Mouse (Mus musculus) liver, embryonic 15.5 days (tissue): ENCODE data around the gene Ppif. TPM values are rescaled to one million over a fixed set of nuclear protein-coding genes. Genes with fewer than 3 reads are reported as not detected.

Source experiments
- ATAC-seq: fragments of 200-750 bp; cut with Nextera tagmentation; 2 replicates; pipeline ENCODE4 v1.8.0; 2017; ENCODE audit warnings: moderate number of reproducible peaks, mild to moderate bottlenecking, moderate library complexity; ENCODE audit not compliant: insufficient read depth
- H3K27ac ChIP-seq: fragments of 300-500 bp; sonication (generic); replicated peaks from 2 replicates; pipeline ENCODE4 v1.5.1; 2015; ENCODE audit warnings: mild to moderate bottlenecking, inconsistent platforms
- H3K27me3 ChIP-seq: fragments of 300-500 bp; sonication (generic); 2 replicates; pipeline ENCODE4 v1.6.1; 2015; ENCODE audit warnings: mild to moderate bottlenecking, inconsistent platforms
- H3K36me3 ChIP-seq: fragments of 300-500 bp; sonication (generic); replicated peaks from 2 replicates; pipeline ENCODE4 v1.6.1; 2015; ENCODE audit warnings: moderate library complexity, mild to moderate bottlenecking, inconsistent platforms
- H3K4me1 ChIP-seq: fragments of 300-500 bp; sonication (generic); replicated peaks from 2 replicates; pipeline ENCODE4 v1.6.1; 2015; ENCODE audit warnings: inconsistent platforms
- H3K4me2 ChIP-seq: fragments of 300-500 bp; sonication (generic); 2 replicates; pipeline ENCODE4 v1.6.1; 2015; ENCODE audit warnings: moderate library complexity, mild to moderate bottlenecking, inconsistent platforms
- H3K4me3 ChIP-seq: fragments of 300-500 bp; sonication (generic); replicated peaks from 2 replicates; pipeline ENCODE4 v1.5.1; 2015; ENCODE audit warnings: mild to moderate bottlenecking, inconsistent platforms
- H3K9ac ChIP-seq: fragments of 300-500 bp; sonication (generic); 2 replicates; pipeline ENCODE4 v1.6.1; 2015; ENCODE audit warnings: moderate library complexity, mild to moderate bottlenecking, inconsistent platforms
- H3K9me3 ChIP-seq: fragments of 300-500 bp; sonication (generic); replicated peaks from 2 replicates; pipeline ENCODE4 v1.6.1; 2016; ENCODE audit warnings: inconsistent platforms
- WGBS: fragments of 180-500 bp; shearing (Covaris S2); methylation state at CpG from one replicate; pipeline ENCODE4 v1.1.7; 2015; ENCODE audit warnings: mixed read lengths; ENCODE audit not compliant: insufficient replicate concordance; 5-methylcytosine and 5-hydroxymethylcytosine counted together
- polyA plus RNA-seq: library from polyadenylated mRNA; unstranded; fragments of >200 nt; fragmentation: Nextera tagmentation; extraction: Ambion mirVana; gene quantifications from 2 replicates; pipeline ENCODE4 v1.2.1, GENCODE M21; 2015

The Ppif gene
- polyA plus RNA-seq, 1 experiment from 2014 or later, result 26.8 TPM

GRCm38 (mm10) chr14:25696356-25696755, 2.4 kb downstream of the Ppif start:
- peaks cover 27% of the 10 kb centered on the region for H3K36me3 ChIP-seq
- ATAC-seq, result no peak
- H3K9ac ChIP-seq, result no peak overlapping the region
- no peaks in the 10 kb centered on the region for H3K27me3 ChIP-seq
- H3K4me3 ChIP-seq, result no peak overlapping the region
- peaks cover 30% of the 10 kb centered on the region for H3K4me1 ChIP-seq
- no peaks in the 10 kb centered on the region for H3K9me3 ChIP-seq
- WGBS, result 56% methylated on average over 2 of the region's 2 CpGs
- no peak overlapping the region for H3K27ac ChIP-seq
- H3K4me2 ChIP-seq, result no peak overlapping the region

DNA sequence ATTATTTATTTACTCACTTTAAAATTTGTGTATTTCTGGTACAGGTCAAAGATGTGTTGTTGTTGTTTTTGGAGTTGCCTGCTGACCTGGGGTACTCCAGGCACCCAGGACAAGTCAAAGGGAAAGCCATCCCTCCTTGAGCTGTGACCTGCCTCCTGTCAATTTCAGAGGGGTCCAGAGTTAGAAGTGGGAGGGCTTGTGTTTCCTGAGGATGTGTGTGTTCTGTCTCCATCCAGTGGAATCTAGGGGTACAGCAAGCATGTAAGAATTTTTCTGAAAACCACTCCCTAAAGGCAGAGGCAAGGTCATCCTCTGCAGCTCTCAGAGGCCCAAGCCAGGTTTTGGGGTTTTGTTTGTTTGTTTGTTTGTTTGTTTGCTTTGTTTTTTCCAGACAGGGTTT, 8.0 kb downstream of the Ppif start:
- no peaks in the 10 kb centered on the region for H3K4me1 ChIP-seq
- no peak for ATAC-seq
- H3K9me3 ChIP-seq, result no peaks in the 10 kb centered on the region

DNA sequence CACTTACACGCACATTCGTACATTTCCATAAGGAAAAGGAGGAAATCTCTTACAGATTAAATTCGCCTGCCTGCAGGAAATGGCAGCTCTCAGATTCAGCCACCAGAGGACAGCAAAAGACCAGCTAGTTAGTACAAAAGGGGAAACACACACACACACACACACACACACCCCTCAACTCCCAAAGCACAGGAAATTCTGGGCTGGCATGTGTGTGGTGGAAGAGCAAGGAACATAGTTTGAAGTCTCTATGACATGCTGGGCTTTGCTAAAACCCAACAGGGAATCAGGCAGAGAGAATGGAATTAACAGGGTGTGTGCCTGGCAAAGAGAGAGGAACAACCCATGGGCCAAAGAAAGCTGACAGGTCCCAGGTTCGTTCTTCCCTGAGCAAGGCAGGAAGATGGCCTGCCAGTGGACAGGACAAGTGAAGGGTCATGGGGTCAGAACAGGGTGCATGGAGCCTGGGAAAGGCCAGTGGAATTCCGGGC, 13.8 kb downstream of the Ppif start:
- no peak overlapping the region for H3K27ac ChIP-seq
- H3K27me3 ChIP-seq, result no peaks in the 10 kb centered on the region
- no peak for ATAC-seq
- H3K4me2 ChIP-seq, result no peak overlapping the region
- H3K36me3 ChIP-seq, result no peaks in the 10 kb centered on the region
- H3K9me3 ChIP-seq, result no peaks in the 10 kb centered on the region
- WGBS, result 20% methylated on average over 5 of the region's 5 CpGs
- H3K9ac ChIP-seq, result no peak overlapping the region
- peaks cover 45% of the 10 kb centered on the region for H3K4me1 ChIP-seq
- H3K4me3 ChIP-seq, result no peak overlapping the region

More for the DNA sequence above, 8.0 kb downstream of the Ppif start:
- Histone ChIP-seq H3K27ac (no peak overlapping the region), H3K4me2 (no peak overlapping the region), H3K9ac (no peak overlapping the region), H3K4me3 (no peak overlapping the region), H3K36me3 (peaks cover 27% of the 10 kb centered on the region), H3K27me3 (no peaks in the 10 kb centered on the region)

DNA sequence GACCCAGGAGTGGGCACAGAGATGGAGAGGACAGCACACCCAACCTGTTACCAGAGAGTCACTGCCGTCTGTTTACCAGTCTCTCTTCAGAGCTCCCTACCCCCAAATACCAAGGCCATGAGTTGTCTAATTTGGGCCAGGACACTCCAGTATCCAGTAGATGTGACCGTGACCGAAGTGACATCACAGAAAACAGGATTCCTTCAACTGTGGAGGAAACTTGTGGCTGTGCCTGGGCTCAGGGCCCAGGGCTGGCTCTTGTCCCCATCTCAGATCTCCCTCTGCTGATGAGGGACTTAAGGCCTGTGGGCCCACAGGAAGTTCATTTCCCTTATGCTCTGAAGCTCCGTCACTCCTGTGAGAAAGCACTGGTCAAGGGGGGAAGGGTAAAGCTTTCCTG, 14.5 kb downstream of the Ppif start:
- no peak overlapping the region for H3K9ac ChIP-seq
- H3K27me3 ChIP-seq, result no peaks in the 10 kb centered on the region
- no peak overlapping the region for H3K4me3 ChIP-seq
- ATAC-seq, result no peak
- no peak overlapping the region for H3K27ac ChIP-seq
- no peaks in the 10 kb centered on the region for H3K36me3 ChIP-seq
- peaks cover 45% of the 10 kb centered on the region for H3K4me1 ChIP-seq
- H3K9me3 ChIP-seq, result no peaks in the 10 kb centered on the region
- no peak overlapping the region for H3K4me2 ChIP-seq
- WGBS, result 46% methylated on average over 4 of the region's 4 CpGs

DNA sequence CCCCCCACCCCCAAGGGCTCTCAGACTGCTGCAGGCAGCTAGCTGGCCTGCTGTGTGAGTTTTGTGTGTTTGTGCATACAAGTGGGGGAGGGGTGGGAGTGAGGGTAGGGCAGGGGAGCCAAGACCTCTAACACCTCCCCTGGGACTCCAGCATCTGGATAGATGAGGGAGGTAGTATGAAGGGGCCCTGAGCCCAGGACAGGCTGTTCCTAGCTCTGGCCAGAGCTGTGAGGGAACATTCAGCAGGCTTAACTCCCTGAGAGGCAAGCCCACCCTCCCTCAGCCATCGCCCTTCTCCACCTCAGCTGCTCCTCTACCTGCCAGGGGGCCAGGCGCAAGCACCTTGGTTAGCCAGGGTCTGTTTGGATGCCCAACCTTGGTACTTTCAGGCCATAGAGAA, 15.0 kb downstream of the Ppif start:
- no peaks in the 10 kb centered on the region for H3K9me3 ChIP-seq
- ATAC-seq, result no peak
- no peak overlapping the region for H3K4me2 ChIP-seq
- WGBS, result 60% methylated on average over 2 of the region's 2 CpGs
- H3K9ac ChIP-seq, result no peak overlapping the region
- H3K27ac ChIP-seq, result peak overlapping the region; percentile 45
- H3K27me3 ChIP-seq, result no peaks in the 10 kb centered on the region
- no peaks in the 10 kb centered on the region; the same call in 1 of the 2 replicates for H3K36me3 ChIP-seq
- H3K4me1 ChIP-seq, result peaks cover 45% of the 10 kb centered on the region
- H3K4me3 ChIP-seq, result no peak overlapping the region

DNA sequence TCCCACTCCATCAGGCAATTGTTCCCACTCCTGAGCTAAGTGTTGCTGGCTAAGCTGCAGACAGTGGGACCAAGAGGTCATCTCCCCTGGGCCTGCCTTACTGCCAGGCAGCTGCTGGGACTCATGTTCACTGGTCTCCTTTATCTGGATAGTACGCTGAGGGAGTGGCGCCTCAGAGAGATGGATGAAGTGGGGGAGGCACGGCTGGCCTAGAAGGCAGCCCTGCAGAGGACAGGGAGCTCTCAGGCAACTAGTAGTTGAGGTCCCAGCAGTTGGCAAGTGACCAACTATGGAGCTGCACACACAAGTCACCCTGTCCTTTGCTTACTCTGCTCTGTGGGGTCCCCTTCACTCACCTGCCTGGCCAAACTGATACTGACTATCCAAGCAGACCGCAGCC, 16.1 kb downstream of the Ppif start:
- H3K4me2 ChIP-seq, result 0 out of 2 replicates have a peak overlapping the region, but pooled peaks have one; percentile 1

GRCm38 (mm10) chr14:25710681-25711080, 16.7 kb downstream of the Ppif start:
- H3K36me3 ChIP-seq, result no peaks in the 10 kb centered on the region; the same call in 1 of the 2 replicates
- 57% methylated on average over 4 of the region's 4 CpGs for WGBS
- no peaks in the 10 kb centered on the region for H3K9me3 ChIP-seq
- H3K27ac ChIP-seq, result peak overlapping the region; percentile 67; the same call in 1 of the 2 replicates
- no peak; the same call in 1 of the 2 replicates for ATAC-seq
- peaks cover 45% of the 10 kb centered on the region for H3K4me1 ChIP-seq
- H3K27me3 ChIP-seq, result no peaks in the 10 kb centered on the region
- no peak overlapping the region; the same call in 1 of the 2 replicates for H3K4me2 ChIP-seq
- H3K9ac ChIP-seq, result no peak overlapping the region
- H3K4me3 ChIP-seq, result no peak overlapping the region

More for the DNA sequence above, 16.1 kb downstream of the Ppif start:
- Histone ChIP-seq H3K4me1 (peaks cover 45% of the 10 kb centered on the region), H3K4me3 (no peak overlapping the region), H3K27ac (peak overlapping the region; percentile 67), H3K9ac (no peak overlapping the region), H3K9me3 (no peaks in the 10 kb centered on the region), H3K27me3 (no peaks in the 10 kb centered on the region), H3K36me3 (no peaks in the 10 kb centered on the region; the same call in 1 of the 2 replicates)
- ATAC-seq, result peak; percentile 53
- WGBS, result 23% methylated on average over 4 of the region's 4 CpGs

DNA sequence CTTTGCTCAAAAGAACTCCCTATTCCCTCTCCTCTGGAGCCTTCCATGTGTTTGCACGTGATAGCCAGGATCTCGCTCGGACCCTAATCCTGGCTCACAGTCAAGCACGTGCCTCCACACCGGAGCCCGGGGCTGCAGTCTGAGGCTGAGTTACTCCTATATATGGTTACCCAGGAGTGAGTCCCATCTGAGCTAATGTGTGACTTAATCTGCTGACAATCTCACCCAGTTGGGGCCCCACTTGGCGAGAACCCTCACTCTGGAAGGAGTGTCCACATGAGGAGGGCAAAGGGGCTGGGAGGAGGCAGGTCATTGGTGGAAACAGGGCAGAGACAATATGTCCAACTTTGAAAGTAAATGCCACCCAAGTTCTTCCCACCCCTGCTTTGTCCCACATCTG, 17.2 kb downstream of the Ppif start:
- Histone ChIP-seq H3K36me3 (no peaks in the 10 kb centered on the region; the same call in 1 of the 2 replicates), H3K9ac (no peak overlapping the region), H3K4me1 (peaks cover 45% of the 10 kb centered on the region), H3K4me2 (no peak overlapping the region; the same call in 1 of the 2 replicates), H3K27ac (0 out of 2 replicates have a peak overlapping the region, but pooled peaks have one; percentile 67), H3K9me3 (no peaks in the 10 kb centered on the region), H3K4me3 (no peak overlapping the region), H3K27me3 (no peaks in the 10 kb centered on the region)
- 0 out of 2 replicates have a peak, but pooled peaks have one; percentile 6 for ATAC-seq
- WGBS, result 58% methylated on average over 7 of the region's 7 CpGs

DNA sequence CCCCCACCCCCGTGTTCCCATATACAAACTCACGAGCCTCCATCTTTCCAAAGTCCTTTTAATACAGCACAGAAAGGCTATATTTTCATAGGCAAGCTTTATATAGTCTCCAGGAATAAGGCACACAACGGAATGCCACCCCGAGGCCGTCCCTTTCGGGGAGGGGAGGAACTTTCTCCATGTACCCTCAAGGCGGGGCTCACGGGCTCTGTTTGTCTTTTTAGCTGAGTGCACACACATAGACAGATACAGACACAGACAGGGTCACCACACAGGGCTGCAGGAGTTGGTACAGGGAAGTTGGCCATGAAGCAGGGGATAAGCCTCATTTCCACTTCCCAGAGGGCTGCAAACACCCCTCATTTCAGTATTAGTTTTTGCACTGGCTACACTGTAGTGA, 17.6 kb downstream of the Ppif start:
- Histone ChIP-seq H3K9ac (no peak overlapping the region), H3K27me3 (no peaks in the 10 kb centered on the region), H3K27ac (no peak overlapping the region), H3K4me2 (no peak overlapping the region), H3K4me3 (no peak overlapping the region), H3K36me3 (no peaks in the 10 kb centered on the region; the same call in 1 of the 2 replicates), H3K9me3 (no peaks in the 10 kb centered on the region), H3K4me1 (peaks cover 45% of the 10 kb centered on the region)
- 0 out of 2 replicates have a peak, but pooled peaks have one; percentile 11 for ATAC-seq
- WGBS, result 67% methylated on average over 8 of the region's 8 CpGs

DNA sequence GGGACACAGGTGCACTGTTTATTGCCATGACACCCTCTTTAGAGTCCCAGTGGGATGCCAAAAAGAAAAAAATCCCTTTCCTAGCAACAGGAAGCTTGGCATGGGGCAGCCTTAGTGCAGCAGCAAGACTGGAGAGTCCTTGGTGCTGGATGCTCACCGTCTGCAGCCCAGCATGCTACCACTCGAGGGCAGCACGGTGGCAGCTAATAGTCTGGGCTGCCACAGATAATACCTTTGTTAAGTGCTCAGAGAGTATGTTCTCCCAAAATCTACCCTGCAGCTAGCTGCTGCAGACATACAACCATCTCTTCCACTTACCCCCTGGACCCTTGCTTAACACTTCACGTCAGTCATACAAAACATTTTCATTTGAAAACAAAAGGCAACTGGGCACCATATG, 19.5 kb downstream of the Ppif start:
- peaks cover 37% of the 10 kb centered on the region for H3K4me1 ChIP-seq
- H3K27ac ChIP-seq, result no peak overlapping the region
- H3K4me3 ChIP-seq, result no peak overlapping the region
- no peak overlapping the region for H3K9ac ChIP-seq
- H3K36me3 ChIP-seq, result no peaks in the 10 kb centered on the region; the same call in 1 of the 2 replicates
- no peaks in the 10 kb centered on the region for H3K9me3 ChIP-seq
- no peak for ATAC-seq
- no peaks in the 10 kb centered on the region for H3K27me3 ChIP-seq
- no peak overlapping the region for H3K4me2 ChIP-seq
- WGBS, result 30% methylated on average over 4 of the region's 4 CpGs

- H3K36me3 ChIP-seq, result no peaks in the 10 kb centered on the region; the same call in 1 of the 2 replicates
- no peaks in the 10 kb centered on the region for H3K27me3 ChIP-seq
- no peaks in the 10 kb centered on the region for H3K9me3 ChIP-seq
- H3K4me2 ChIP-seq, result no peak overlapping the region
- no peak overlapping the region for H3K27ac ChIP-seq
- ATAC-seq, result no peak
- no peak overlapping the region for H3K9ac ChIP-seq
- WGBS, result 61% methylated on average over 1 of the region's 1 CpGs
- peaks cover 15% of the 10 kb centered on the region for H3K4me1 ChIP-seq
- H3K4me3 ChIP-seq, result no peak overlapping the region
These were observed 22.6 kb downstream of the Ppif start for GRCm38 (mm10) chr14:25716528-25716927.

DNA sequence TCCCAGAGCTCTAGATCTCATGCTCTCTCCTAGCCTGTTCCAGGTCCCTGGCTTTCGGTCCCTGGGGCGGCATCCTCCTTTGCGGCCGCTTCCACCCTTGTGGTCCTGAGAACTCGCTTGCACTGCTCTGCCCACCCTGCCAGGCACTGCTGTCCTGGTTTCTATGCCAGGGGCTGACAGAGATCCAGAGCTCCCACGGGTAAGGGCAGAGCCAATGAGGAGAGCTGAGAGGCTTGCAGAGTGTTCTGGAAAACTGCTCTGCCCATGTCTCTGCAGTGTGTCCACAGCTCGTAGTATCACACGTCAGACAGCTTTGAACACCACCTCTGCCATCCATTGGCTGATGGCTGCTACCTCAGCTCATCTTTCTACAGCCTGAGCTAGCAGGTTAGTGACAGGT, 23.8 kb downstream of the Ppif start:
- no peak overlapping the region for H3K9ac ChIP-seq
- H3K9me3 ChIP-seq, result no peaks in the 10 kb centered on the region
- H3K4me3 ChIP-seq, result no peak overlapping the region
- no peaks in the 10 kb centered on the region for H3K27me3 ChIP-seq
- H3K36me3 ChIP-seq, result no peaks in the 10 kb centered on the region; the same call in 1 of the 2 replicates
- peaks cover 9% of the 10 kb centered on the region; the same call in 1 of the 2 replicates for H3K4me1 ChIP-seq
- 75% methylated on average over 8 of the region's 8 CpGs for whole genome bisulfite sequencing
- no peak for ATAC-seq
- H3K4me2 ChIP-seq, result no peak overlapping the region
- H3K27ac ChIP-seq, result no peak overlapping the region
